Mouse (Mus musculus): ENCODE data around the gene Hsf2bp. TPM values are rescaled to one million over a fixed set of nuclear protein-coding genes. Genes with fewer than 3 reads are reported as not detected.
A peak's percentile ranks its signal among the peaks of the same experiment; 100 is the strongest.

Hsf2bp gene
- polyA plus RNA-seq, 1 experiment from 2014 or later, result 0.95 TPM

- H3K36me3 ChIP-seq (ENCODE audit: control insufficient read depth, insufficient read depth, low read length), result no peaks in the 10 kb centered on the region
- no peak overlapping the region for H3K27ac ChIP-seq (ENCODE audit: low read depth, low read length)
- ATAC-seq (ENCODE audit: low FRiP score, low TSS enrichment), result no peak
- no peak overlapping the region for H3K4me3 ChIP-seq (ENCODE audit: low read length)
- WGBS, result 62% methylated on average over 6 of the region's 6 CpGs
- H3K27me3 ChIP-seq (ENCODE audit: control insufficient read depth, insufficient read depth, low read length), result no peaks in the 10 kb centered on the region
- no peak overlapping the region for H3K9ac ChIP-seq (ENCODE audit: low read depth, low read length)
- peaks cover 12% of the 10 kb centered on the region; the same call in 1 of the 2 replicates for H3K4me1 ChIP-seq (ENCODE audit: control insufficient read depth, insufficient read depth, low read length)
- no peak overlapping the region for H3K4me2 ChIP-seq (replicated peaks; ENCODE audit: low read depth, low read length)
- no peaks in the 10 kb centered on the region for H3K9me3 ChIP-seq (ENCODE audit: control insufficient read depth, low read length)
These were observed 119.7 kb downstream of the Hsf2bp start for GRCm38 (mm10) chr17:31916461-31916775.

GRCm38 (mm10) chr17:31915756-31916460 lies 120.2 kb downstream of the Hsf2bp start:
- H3K27me3 ChIP-seq (ENCODE audit: control insufficient read depth, insufficient read depth, low read length), result no peaks in the 10 kb centered on the region
- no peak overlapping the region for H3K4me2 ChIP-seq (replicated peaks; ENCODE audit: low read depth, low read length)
- peaks cover 10% of the 10 kb centered on the region; the same call in 1 of the 2 replicates for H3K4me1 ChIP-seq (ENCODE audit: control insufficient read depth, insufficient read depth, low read length)
- no peak overlapping the region for H3K27ac ChIP-seq (ENCODE audit: low read depth, low read length)
- no peaks in the 10 kb centered on the region for H3K9me3 ChIP-seq (ENCODE audit: control insufficient read depth, low read length)
- 57% methylated on average over 18 of the region's 18 CpGs for WGBS
- ATAC-seq (ENCODE audit: low FRiP score, low TSS enrichment), result peak; percentile 21; the same call in 1 of the 2 replicates
- H3K4me3 ChIP-seq (ENCODE audit: low read length), result no peak overlapping the region
- no peak overlapping the region for H3K9ac ChIP-seq (ENCODE audit: low read depth, low read length)
- H3K36me3 ChIP-seq (ENCODE audit: control insufficient read depth, insufficient read depth, low read length), result no peaks in the 10 kb centered on the region

- Histone ChIP-seq H3K36me3 (ENCODE audit: control insufficient read depth, insufficient read depth, low read length) (no peaks in the 10 kb centered on the region), H3K4me2 (replicated peaks; ENCODE audit: low read depth, low read length) (no peak overlapping the region), H3K27ac (ENCODE audit: low read depth, low read length) (no peak overlapping the region), H3K4me3 (ENCODE audit: low read length) (no peak overlapping the region), H3K9ac (ENCODE audit: low read depth, low read length) (no peak overlapping the region), H3K9me3 (ENCODE audit: control insufficient read depth, low read length) (no peaks in the 10 kb centered on the region), H3K27me3 (ENCODE audit: control insufficient read depth, insufficient read depth, low read length) (no peaks in the 10 kb centered on the region), H3K4me1 (ENCODE audit: control insufficient read depth, insufficient read depth, low read length) (peaks cover 6% of the 10 kb centered on the region; the same call in 1 of the 2 replicates)
- 80% methylated on average over 5 of the region's 5 CpGs for WGBS
- ATAC-seq (ENCODE audit: low FRiP score, low TSS enrichment), result no peak
These were observed 121.8 kb downstream of the Hsf2bp start for GRCm38 (mm10) chr17:31914323-31914722.

GRCm38 (mm10) chr17:31912881-31913662 lies 123.1 kb downstream of the Hsf2bp start:
- Histone ChIP-seq H3K4me2 (replicated peaks; ENCODE audit: low read depth, low read length) (no peak overlapping the region), H3K9me3 (ENCODE audit: control insufficient read depth, low read length) (no peaks in the 10 kb centered on the region), H3K27ac (ENCODE audit: low read depth, low read length) (no peak overlapping the region), H3K36me3 (ENCODE audit: control insufficient read depth, insufficient read depth, low read length) (no peaks in the 10 kb centered on the region), H3K9ac (ENCODE audit: low read depth, low read length) (no peak overlapping the region), H3K4me3 (ENCODE audit: low read length) (no peak overlapping the region), H3K4me1 (ENCODE audit: control insufficient read depth, insufficient read depth, low read length) (peaks cover 6% of the 10 kb centered on the region; the same call in 1 of the 2 replicates), H3K27me3 (ENCODE audit: control insufficient read depth, insufficient read depth, low read length) (no peaks in the 10 kb centered on the region)
- 49% methylated on average over 18 of the region's 18 CpGs for WGBS
- ATAC-seq (ENCODE audit: low FRiP score, low TSS enrichment), result no peak

- ATAC-seq (ENCODE audit: low FRiP score, low TSS enrichment), result no peak
These were observed 123.8 kb downstream of the Hsf2bp start for GRCm38 (mm10) chr17:31912387-31912786.

GRCm38 (mm10) chr17:31908966-31909365 lies 127.2 kb downstream of the Hsf2bp start:
- no peaks in the 10 kb centered on the region; the same call in 1 of the 2 replicates for H3K27me3 ChIP-seq (ENCODE audit: control insufficient read depth, insufficient read depth, low read length)
- no peak overlapping the region for H3K9ac ChIP-seq (ENCODE audit: low read depth, low read length)
- no peak overlapping the region for H3K4me3 ChIP-seq (ENCODE audit: low read length)
- 98% methylated on average over 2 of the region's 2 CpGs for WGBS
- H3K36me3 ChIP-seq (ENCODE audit: control insufficient read depth, insufficient read depth, low read length), result no peaks in the 10 kb centered on the region
- no peaks in the 10 kb centered on the region for H3K9me3 ChIP-seq (ENCODE audit: control insufficient read depth, low read length)
- H3K4me1 ChIP-seq (ENCODE audit: control insufficient read depth, insufficient read depth, low read length), result peaks cover 6% of the 10 kb centered on the region; the same call in 1 of the 2 replicates
- no peak for ATAC-seq (ENCODE audit: low FRiP score, low TSS enrichment)
- no peak overlapping the region for H3K27ac ChIP-seq (ENCODE audit: low read depth, low read length)
- no peak overlapping the region for H3K4me2 ChIP-seq (replicated peaks; ENCODE audit: low read depth, low read length)

More at GRCm38 (mm10) chr17:31912387-31912786, 123.8 kb downstream of the Hsf2bp start:
- Histone ChIP-seq H3K27me3 (ENCODE audit: control insufficient read depth, insufficient read depth, low read length) (no peaks in the 10 kb centered on the region), H3K4me2 (replicated peaks; ENCODE audit: low read depth, low read length) (no peak overlapping the region), H3K4me3 (ENCODE audit: low read length) (no peak overlapping the region), H3K9me3 (ENCODE audit: control insufficient read depth, low read length) (no peaks in the 10 kb centered on the region), H3K36me3 (ENCODE audit: control insufficient read depth, insufficient read depth, low read length) (no peaks in the 10 kb centered on the region), H3K4me1 (ENCODE audit: control insufficient read depth, insufficient read depth, low read length) (peaks cover 6% of the 10 kb centered on the region; the same call in 1 of the 2 replicates), H3K9ac (ENCODE audit: low read depth, low read length) (no peak overlapping the region), H3K27ac (ENCODE audit: low read depth, low read length) (no peak overlapping the region)
- 78% methylated on average over 16 of the region's 16 CpGs for WGBS

GRCm38 (mm10) chr17:31906441-31906840 lies 129.7 kb downstream of the Hsf2bp start:
- no peak for ATAC-seq (ENCODE audit: low FRiP score, low TSS enrichment)

GRCm38 (mm10) chr17:31905791-31906211 lies 130.3 kb downstream of the Hsf2bp start:
- no peak overlapping the region for H3K4me2 ChIP-seq (replicated peaks; ENCODE audit: low read depth, low read length)
- H3K4me3 ChIP-seq (ENCODE audit: low read length), result no peak overlapping the region
- no peaks in the 10 kb centered on the region for H3K36me3 ChIP-seq (ENCODE audit: control insufficient read depth, insufficient read depth, low read length)
- no peak overlapping the region for H3K9ac ChIP-seq (ENCODE audit: low read depth, low read length)
- peak overlapping the region; percentile 74; the same call in 1 of the 2 replicates for H3K27ac ChIP-seq (ENCODE audit: low read depth, low read length)
- no peaks in the 10 kb centered on the region for H3K9me3 ChIP-seq (ENCODE audit: control insufficient read depth, low read length)
- 60% methylated on average over 10 of the region's 10 CpGs for WGBS
- H3K4me1 ChIP-seq (ENCODE audit: control insufficient read depth, insufficient read depth, low read length), result no peaks in the 10 kb centered on the region
- ATAC-seq (ENCODE audit: low FRiP score, low TSS enrichment), result no peak
- no peaks in the 10 kb centered on the region; the same call in 1 of the 2 replicates for H3K27me3 ChIP-seq (ENCODE audit: control insufficient read depth, insufficient read depth, low read length)

More at GRCm38 (mm10) chr17:31906441-31906840, 129.7 kb downstream of the Hsf2bp start:
- Histone ChIP-seq H3K4me2 (replicated peaks; ENCODE audit: low read depth, low read length) (no peak overlapping the region), H3K27me3 (ENCODE audit: control insufficient read depth, insufficient read depth, low read length) (no peaks in the 10 kb centered on the region; the same call in 1 of the 2 replicates), H3K4me3 (ENCODE audit: low read length) (no peak overlapping the region), H3K27ac (ENCODE audit: low read depth, low read length) (peak overlapping the region; percentile 74; the same call in 1 of the 2 replicates), H3K4me1 (ENCODE audit: control insufficient read depth, insufficient read depth, low read length) (no peaks in the 10 kb centered on the region), H3K36me3 (ENCODE audit: control insufficient read depth, insufficient read depth, low read length) (no peaks in the 10 kb centered on the region), H3K9me3 (ENCODE audit: control insufficient read depth, low read length) (no peaks in the 10 kb centered on the region), H3K9ac (ENCODE audit: low read depth, low read length) (no peak overlapping the region)
- WGBS, result 82% methylated on average over 3 of the region's 3 CpGs
